Mouse (Mus musculus): ENCODE results near the gene 6030468B19Rik.
"Not testable (repeated sequence)": the region's sequence is repeated elsewhere in the genome, so short reads cannot be mapped to it uniquely, and the experiment has no call there.

The 6030468B19Rik gene

GRCm38 (mm10) chr11:117828888-117829604 lies 31.6 kb downstream of the 6030468B19Rik start:
- DNase-seq (ENCODE audit: low spot score), result peak; percentile 50

DNA sequence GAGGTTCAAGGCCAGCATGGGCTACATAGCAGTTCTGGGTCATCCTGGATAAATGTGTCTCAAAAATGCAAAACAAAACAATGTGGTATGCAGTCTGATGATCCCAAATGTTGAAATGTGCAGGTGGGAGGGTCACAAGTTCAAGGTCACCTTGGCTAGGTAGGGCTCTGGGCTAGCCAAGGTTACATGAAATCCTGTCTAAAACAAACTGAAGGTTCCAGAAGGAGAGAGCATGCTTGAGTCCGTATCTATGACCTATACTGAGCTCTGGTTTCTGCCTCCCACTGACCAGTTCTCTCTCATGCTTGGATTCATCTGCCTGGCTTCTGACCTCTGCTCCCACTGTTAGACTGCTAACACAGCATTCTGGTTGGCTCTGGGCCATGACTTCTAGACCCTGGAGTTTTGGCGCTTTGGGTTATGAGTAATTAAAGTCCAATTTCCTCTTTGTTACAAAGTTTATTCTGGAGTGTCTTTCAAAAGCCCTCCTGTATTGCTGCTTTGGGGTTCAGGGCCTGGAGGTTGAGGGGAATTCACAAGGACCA lies 32.3 kb downstream of the 6030468B19Rik start:
- DNase-seq (ENCODE audit: low spot score), result no peak

DNA sequence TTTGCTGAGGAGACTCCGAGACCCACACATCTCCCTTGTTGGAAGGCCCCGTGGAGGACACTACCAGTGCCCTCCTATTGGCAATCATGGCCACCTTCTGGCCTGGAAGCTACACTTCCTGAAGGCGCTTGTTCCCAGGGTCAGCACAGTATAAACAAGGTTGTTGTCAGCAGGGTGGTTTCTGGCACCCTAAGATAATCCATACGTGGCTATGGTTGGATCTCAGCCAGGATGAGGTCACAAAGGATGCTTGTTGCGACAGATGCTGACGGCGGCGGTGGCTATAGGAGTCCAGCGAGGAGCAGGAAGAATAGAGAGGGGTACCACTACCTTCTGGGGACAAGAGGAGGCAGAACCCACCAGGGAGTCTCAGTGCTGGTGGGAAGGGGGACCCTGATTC lies 32.9 kb downstream of the 6030468B19Rik start:
- no peak for DNase-seq (ENCODE audit: low spot score)

GRCm38 (mm10) chr11:117832086-117832969 lies 34.9 kb downstream of the 6030468B19Rik start:
- DNase-seq (ENCODE audit: low spot score), result peak; percentile 32

DNA sequence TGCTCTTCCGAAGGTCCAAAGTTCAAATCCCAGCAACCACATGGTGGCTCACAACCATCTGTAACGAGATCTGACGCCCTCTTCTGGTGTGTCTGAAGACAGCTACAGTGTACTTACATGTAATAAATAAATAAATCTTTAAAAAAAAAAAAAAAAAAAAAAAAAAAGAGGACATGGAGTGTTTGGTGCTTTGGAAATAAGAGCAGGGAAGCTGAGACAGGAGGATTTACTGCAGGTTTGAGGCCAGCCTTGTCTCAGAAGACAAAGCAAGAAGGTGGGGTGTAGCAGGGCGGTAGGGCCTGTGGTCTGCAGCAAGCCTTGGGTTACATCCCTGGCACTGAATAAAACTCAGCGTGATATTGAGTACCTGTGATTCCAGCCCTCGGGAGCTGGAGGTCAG lies 36.0 kb downstream of the 6030468B19Rik start:
- not testable (repeated sequence) for DNase-seq (ENCODE audit: low spot score)

DNA sequence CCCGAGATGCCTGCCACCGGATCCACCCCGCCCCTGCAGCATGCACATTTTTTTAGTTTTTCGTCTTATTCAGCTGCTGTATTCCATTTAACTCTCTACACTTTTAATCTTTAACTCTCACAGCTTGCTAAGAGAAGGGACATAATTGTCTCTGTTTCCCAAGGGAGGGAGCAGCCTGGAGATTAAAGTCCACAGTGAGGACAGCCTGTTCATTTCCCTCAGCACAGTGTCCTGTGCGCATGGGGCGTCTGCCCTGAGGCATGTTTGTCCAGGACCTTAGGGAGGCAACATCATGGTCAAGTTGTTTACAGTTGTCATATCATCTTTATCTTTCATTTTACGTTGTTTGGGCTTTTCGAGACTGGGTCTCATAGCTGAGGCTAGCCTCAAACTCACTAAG lies 36.6 kb downstream of the 6030468B19Rik start:
- DNase-seq (ENCODE audit: low spot score), result no peak

GRCm38 (mm10) chr11:117836306-117836705 lies 38.8 kb downstream of the 6030468B19Rik start:
- DNase-seq (ENCODE audit: low spot score), result no peak

- no peak for DNase-seq (ENCODE audit: low spot score)
Observed at GRCm38 (mm10) chr11:117838572-117838971, 41.1 kb downstream of the 6030468B19Rik start.

GRCm38 (mm10) chr11:117839021-117839420 lies 41.6 kb downstream of the 6030468B19Rik start:
- DNase-seq (ENCODE audit: low spot score), result no peak

- no peak for DNase-seq (ENCODE audit: low spot score)
Observed at GRCm38 (mm10) chr11:117840910-117841309, 43.5 kb downstream of the 6030468B19Rik start.

GRCm38 (mm10) chr11:117843434-117843833 lies 46.0 kb downstream of the 6030468B19Rik start:
- DNase-seq (ENCODE audit: low spot score), result no peak

DNA sequence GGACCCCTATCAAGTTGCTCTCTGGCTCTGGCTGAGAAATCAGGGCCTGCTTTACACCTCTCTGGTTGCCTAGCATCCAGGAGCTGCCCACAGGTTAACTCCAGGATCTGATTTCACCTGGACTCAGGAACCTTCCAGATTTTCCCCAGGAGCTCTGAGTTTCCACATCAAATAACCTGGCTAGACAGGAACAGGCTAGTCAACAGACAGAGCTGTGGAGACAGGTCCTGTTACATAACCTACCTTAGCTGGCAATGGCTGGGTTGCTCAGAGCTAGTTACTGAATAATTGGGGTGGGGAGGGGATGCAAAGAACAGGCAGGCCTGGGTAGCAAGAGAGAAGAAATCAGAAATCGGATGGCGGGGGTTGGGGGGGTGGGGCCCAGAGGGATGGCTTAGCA lies 47.5 kb downstream of the 6030468B19Rik start:
- no peak for DNase-seq (ENCODE audit: low spot score)

- no peak for DNase-seq (ENCODE audit: low spot score)
Observed at GRCm38 (mm10) chr11:117845651-117846050, 48.2 kb downstream of the 6030468B19Rik start.

DNA sequence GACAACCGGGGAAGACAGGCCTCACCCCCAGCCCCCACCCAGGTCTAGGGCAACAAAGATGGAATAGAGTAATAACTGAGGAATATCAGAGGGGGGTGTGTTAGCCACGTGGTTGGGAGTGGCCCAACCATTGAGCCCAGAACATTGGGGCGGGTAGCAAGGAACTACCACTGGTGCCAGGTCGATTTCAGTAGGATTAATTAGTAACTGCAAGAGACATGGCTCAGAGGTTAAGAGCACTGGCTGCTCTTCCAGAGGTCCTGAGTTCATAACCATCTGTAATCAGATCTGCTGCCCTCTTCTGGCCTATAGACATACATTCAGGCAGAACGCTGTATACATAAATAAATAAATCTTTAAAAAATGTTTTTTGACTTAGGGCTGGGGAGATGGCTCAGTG lies 49.2 kb downstream of the 6030468B19Rik start:
- no peak for DNase-seq (ENCODE audit: low spot score)

GRCm38 (mm10) chr11:117847593-117848215 lies 50.2 kb downstream of the 6030468B19Rik start:
- no peak for DNase-seq (ENCODE audit: low spot score)

- no peak for DNase-seq (ENCODE audit: low spot score)
Observed at GRCm38 (mm10) chr11:117848271-117848984, 51.0 kb downstream of the 6030468B19Rik start.

GRCm38 (mm10) chr11:117848985-117849671 lies 51.7 kb downstream of the 6030468B19Rik start, which contains the start of gene Birc5:
Birc5 (plus strand) TSS chr11:117849251.
- DNase-seq (ENCODE audit: low spot score), result peak; percentile 92

GRCm38 (mm10) chr11:117852875-117853274 lies 55.4 kb downstream of the 6030468B19Rik start:
- no peak for DNase-seq (ENCODE audit: low spot score)

- DNase-seq (ENCODE audit: low spot score), result no peak
Observed at GRCm38 (mm10) chr11:117854241-117854640, 56.8 kb downstream of the 6030468B19Rik start.

DNA sequence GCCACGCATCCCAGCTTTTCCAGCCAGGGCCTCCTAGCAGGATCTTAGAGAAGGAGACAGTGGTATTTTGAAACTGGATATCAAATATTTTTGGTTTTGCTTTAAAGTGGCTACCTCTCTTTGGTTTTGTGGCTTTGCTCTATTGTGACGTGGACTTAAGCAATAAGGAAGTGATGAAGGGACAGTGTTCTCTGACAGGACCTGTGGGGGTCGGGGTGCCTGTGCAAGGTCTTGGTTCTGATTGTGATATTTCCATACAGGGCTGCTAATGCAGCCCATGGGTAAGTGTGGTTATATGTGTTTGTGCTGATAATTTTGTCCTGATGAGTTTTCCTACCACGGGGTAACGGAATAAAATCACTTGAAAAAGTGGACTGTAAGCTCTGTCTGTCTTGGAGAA lies 57.9 kb downstream of the 6030468B19Rik start:
- DNase-seq (ENCODE audit: low spot score), result no peak

DNA sequence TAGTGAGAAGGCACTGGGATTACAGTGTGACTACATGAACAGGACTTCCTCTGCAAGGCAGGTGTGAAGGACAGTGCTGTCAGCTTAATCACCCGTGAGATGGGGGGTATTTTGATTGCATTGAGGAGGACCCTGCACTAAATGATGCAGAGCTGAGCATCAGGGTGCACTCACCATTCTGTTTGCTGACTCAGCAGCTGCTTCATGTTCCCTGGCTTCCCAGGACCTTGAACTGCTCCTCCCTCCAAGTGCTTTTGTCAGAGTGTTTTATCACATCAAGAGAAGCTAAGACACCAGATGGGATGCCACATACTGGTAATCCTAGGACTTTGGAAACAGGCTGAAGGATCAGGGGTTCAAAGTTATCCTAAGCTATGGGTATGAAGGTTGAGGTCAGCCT lies 58.5 kb downstream of the 6030468B19Rik start:
- DNase-seq (ENCODE audit: low spot score), result no peak

All from ovary, adult 18-20 months (tissue).